Mouse (Mus musculus): ENCODE results near the gene Odf4.

DNA sequence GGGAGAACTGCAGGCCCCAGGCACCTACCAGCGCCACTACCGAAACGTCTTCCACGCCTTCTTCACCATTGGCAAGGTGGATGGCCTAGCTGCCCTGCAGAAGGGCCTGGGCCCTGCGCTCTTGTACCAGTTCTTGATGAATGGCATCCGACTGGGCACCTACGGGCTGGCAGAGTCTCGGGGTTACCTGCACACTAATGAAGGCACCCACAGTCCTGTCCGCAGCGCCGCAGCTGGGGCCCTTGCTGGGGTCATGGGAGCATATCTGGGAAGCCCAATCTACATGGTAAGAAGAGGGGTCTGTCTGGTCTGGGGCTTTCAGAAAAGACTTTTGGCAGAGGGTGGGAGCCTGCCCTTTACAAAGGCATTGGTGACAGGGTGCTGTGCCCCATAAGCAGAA, 41.9 kb upstream of the Odf4 start:
- TF ChIP-seq CTCF (IDR thresholded peaks at IDR 0.05; ENCODE audit: low read depth) (no peak), EP300 (optimal IDR thresholded peaks at IDR 0.05) (no peak)
